Mouse (Mus musculus) adrenal gland, postnatal 25 days (tissue): ENCODE measurements around the gene Snx19. TPM values are rescaled to one million over a fixed set of nuclear protein-coding genes. Genes with fewer than 3 reads are reported as not detected.

ENCODE experiments used
- DNase-seq: peaks from one replicate; pipeline ENCODE4 v3.0.0; 2021; ENCODE audit warnings: mixed read lengths
- total RNA-seq: library from RNA; stranded (reverse); gene quantifications from 2 replicates; pipeline ENCODE4 v1.2.3, GENCODE M21; 2021

Gene Snx19
- total RNA-seq, 1 experiment from 2014 or later, result 36.3 TPM

DNA sequence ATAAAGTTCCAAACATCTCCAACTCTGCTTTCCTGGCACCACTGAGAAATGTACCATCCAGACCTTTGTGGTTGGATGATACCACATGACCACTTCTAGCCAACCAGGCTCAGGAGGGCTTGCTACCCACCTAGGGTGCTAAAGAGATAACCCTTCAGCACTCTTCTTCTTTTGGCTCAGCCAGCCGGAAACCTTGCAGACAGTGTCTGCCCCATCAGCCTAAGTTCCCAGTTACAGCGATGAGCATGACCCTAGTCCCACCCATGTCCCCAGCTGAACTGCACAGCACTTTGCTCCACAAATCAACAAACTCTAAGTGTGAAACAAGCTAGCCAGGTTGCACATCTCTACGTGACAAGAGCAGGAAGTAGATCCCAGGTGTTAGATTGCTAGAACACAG, 57.3 kb downstream of the Snx19 start:
- DNase-seq, result no peak

DNA sequence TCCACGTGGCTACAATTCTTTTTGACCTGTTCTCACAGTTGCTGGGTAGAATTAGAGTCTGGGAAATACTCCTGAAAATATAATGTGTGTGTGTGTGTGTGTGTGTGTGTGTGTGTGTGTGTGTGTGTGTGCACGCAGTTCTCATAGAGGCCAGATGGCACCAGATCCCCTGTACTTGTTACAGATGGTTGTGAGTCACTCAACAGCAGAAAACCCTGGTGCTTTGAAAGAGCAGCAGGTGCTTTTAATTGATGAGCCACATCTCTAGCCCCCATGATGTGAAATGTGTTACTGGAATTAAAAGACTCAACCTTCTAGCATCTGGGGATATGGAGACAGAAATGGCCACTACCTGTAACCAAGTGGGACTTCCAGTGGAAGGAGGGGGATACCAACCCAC, 58.3 kb downstream of the Snx19 start:
- DNase-seq, result no peak

DNA sequence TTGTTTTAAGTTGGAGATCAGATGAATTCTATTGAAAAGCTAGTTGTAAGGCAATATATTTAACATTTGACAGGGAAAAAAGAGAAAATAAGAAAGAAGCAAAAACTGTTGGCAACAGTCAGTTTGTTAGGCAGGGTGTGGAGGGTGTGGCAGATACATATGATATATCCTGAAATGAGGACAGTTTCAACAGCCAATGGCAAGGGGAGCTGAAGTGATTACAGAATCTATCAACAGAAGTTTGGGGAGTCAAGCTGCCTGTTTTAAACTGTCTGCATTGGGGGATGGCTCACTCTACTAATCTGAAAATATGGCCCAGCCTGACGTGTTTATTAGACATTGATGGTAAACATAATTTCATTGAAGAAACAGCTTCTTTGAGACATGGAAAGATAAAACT, 61.5 kb downstream of the Snx19 start:
- DNase-seq, result no peak

DNA sequence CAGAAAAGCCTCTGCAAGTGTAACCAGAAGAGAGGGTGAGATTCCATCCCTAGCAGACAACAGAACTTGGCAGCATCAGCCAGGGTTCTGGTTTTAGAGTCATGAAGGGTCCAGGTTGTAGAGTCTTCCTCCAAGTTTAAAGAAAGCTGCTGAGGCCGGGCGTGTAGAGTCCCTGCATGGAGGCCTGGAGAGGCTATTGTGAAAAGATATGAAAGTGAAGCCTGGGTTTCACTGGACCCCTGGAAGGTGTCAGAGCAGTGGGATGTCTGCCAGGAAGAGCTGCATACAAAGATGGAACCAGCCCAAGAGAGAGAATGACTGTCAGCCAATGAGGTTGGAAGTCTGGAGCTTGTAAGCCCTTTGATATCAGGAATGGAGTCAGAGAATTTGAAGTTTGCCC, 67.5 kb downstream of the Snx19 start:
- DNase-seq, result no peak

DNA sequence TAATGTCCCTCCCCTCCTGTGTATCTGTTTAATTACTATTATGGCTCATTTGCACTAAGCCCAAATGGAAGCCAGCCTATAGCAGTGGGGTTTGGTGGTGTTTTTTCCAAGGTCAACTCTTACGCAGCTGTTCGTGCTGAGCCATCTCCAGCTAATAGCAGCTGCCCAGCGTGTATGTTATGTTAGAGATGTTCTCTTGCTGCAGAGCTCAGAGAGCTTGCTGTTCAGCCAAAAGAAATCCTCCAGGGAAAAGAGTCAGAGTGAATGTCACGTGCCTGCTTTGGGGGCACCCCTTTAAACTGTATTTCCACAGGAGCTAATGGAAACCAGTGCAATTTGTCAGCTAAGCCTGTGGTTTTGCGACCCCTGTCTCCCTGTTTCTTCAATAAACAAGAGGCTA, 82.1 kb downstream of the Snx19 start:
- no peak for DNase-seq

DNA sequence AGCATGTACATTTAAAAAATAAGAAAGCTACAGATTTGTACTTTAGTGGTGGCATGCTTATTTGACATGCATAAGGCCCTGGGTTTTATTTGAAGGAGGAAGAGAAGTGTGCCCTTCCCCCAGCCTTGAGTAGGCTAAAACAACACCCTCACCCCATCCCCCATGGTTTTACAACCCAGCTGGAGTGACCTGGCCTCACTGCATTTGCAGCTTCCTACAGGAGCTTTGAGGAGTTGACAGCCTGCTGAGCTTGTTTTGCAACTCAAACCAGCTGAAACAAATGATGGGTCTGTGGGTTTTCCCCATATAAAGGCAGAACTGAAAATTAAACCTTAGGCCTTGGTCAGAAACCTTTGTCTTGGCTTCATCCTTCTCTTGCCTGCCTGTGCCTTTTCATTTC, 89.0 kb downstream of the Snx19 start:
- no peak for DNase-seq
